Mouse (Mus musculus) left cerebral cortex, adult 9 months (tissue): ENCODE results near the gene Kcnv2.
A peak's percentile ranks its signal among the peaks of the same experiment; 100 is the strongest.

Experiments
- DNase-seq, 2 experiments: peaks; one replicate each; pipeline ENCODE4 v3.0.0; 2022; ENCODE audit warnings: low spot score in 2 of 2

Gene Kcnv2

DNA sequence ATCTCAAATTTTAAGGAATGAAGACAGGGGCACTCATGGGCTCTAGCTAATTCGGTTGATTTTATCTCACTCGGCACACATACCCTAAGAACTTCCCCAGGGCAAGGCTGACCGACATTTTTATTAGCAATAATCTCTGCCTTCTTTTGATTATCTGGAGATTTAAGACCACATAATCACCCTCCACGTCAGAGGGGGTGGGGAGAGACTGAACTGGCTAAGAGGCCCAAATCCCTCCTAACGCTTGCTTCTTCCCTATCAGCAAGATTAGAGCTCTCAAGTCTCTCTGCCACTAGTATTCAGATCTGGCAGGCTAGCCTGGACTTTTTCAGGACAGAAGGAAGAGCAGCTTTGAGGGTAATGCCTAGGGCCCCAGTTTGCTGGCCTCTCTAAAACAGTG, at the start of gene Kcnv2:
Kcnv2 (plus strand) TSS at position 308 of the 400 bp plus-strand sequence.
- DNase-seq = no peak

- DNase-seq = peak in 1 of 2 experiments; percentile 22
Observed at GRCm38 (mm10) chr19:27273385-27273784, 49.0 kb upstream of the Kcnv2 start.

DNA sequence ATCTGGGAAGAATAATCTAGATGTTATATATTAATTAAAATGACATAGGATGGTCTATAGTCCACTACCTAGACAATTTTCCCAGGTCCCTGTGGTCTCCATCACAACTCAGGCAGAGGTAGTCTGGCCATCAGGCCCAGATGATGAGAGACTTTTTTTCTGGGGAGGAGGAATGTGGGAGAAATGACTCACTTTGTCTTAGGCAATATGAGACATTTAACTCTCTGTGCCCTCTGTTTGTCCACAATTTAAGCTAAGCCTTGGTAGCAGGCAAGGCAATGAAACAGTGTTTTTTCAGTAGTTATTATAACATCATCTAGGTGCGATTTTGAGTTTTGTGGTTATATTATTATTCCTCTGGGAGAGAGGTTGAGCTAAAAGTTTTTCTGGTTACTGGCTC, 48.0 kb upstream of the Kcnv2 start:
- DNase-seq = no peak

GRCm38 (mm10) chr19:27279174-27279573, 43.2 kb upstream of the Kcnv2 start:
- DNase-seq = no peak

- no peak for DNase-seq
Observed at GRCm38 (mm10) chr19:27310039-27310438, 12.3 kb upstream of the Kcnv2 start.

DNA sequence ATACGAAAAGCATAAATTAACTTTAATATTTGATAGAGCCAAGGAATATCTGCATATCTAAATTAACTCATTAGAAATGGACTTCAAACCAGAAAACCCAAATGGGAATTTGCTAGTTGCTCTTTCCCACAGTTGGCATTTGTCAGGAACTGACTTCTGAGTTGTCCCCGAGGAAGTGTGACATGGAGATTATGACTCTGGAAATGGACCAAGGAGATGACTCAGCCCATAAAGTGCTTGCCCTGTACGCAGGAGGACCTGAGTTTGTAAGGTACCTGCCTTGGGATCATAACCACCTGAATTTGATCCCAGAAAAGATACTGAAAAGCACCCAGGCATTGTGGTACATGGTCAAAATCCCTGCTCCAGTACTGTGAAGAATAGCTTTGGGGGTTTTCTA, 11.1 kb upstream of the Kcnv2 start:
- DNase-seq = no peak

- no peak for DNase-seq
Observed at GRCm38 (mm10) chr19:27312266-27313079, 9.9 kb upstream of the Kcnv2 start.

GRCm38 (mm10) chr19:27313080-27313413, 9.3 kb upstream of the Kcnv2 start:
- no peak for DNase-seq

DNA sequence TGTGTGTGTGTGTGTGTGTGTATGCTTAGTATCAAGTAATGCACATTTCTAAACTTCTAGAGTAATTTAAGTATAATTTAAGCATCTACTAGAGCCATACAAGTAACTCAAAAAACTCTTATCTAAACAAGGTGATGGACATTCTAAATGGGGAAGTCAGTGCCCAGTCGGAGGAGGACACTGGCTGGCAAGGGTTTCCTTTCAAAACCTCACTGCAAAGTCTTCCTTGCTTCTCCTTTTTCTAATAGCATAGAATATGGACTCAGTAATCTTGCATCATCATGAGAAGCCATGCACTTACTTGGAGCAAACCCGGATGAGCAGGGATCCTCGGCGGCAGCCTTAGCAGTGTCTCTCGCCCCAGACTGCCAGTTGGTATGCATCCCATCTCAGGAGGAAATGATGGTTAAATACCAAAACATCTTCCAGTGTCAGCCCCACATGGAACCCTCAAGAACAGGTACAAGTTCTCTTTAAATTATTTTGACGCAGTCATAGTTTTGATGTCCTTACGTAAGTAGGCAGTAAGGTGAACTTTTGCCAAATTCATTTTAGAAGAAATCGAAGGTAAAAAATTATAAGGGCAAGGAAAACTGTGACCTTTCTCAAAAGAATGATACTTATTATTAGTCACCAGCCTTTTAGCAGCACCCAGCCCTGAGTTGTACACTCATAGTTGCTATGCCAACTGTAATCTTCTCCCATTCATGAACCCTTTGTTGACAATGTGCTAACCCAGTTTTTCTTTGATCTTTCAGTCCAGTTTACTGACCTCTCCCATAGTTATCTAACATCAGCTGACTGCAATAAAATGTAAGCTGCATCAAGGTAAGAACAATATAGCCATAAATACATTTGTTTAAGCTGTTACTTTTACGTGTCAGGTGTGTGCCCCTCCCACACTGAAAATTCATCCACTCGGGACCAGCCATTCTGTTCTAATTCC, 5.8 kb upstream of the Kcnv2 start:
- DNase-seq = no peak

DNA sequence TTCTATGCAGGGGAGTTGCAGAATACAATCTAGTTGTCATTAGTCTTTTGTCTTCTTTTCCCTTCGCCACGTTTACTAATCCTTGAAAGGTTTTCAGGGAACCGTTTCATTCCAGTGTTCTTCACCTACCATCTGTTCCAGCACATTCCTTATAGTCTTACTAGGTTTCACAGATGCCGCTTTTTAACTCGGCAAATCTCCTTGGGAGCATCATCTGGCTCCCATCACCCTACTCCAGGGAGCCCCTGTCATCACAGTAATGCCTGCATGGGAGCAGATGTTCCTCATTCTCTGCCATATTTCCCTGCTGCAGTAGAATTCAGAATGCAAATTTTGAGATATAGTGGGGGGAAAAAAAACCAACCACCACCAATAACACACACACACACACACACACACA, 5.1 kb upstream of the Kcnv2 start:
- peak in 1 of 2 experiments; percentile 30 for DNase-seq

- DNase-seq = no peak
Observed at GRCm38 (mm10) chr19:27322911-27323627, 681 bp downstream of the Kcnv2 start.

GRCm38 (mm10) chr19:27325558-27325957, 3.2 kb downstream of the Kcnv2 start:
- no peak for DNase-seq

DNA sequence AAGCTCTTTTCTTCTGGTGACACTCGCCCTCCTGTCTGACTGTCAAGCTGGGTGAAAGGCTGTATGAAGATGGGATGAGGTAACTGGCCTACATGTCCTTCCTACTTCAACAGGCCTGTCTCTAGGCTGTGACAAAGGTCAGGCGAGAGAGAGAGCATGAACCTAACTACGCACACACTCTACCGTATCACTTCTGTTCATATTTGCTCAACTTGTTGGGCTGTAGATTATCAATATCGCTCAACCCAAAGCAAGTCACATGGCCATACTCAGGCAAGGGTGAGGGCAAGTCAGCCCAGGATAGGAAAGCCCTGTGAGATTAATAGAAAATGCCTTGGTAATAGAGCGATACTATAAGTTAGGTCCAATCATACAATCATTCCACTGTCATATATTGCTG, 5.2 kb downstream of the Kcnv2 start:
- DNase-seq = no peak

GRCm38 (mm10) chr19:27328166-27328565, 5.8 kb downstream of the Kcnv2 start:
- DNase-seq = no peak

DNA sequence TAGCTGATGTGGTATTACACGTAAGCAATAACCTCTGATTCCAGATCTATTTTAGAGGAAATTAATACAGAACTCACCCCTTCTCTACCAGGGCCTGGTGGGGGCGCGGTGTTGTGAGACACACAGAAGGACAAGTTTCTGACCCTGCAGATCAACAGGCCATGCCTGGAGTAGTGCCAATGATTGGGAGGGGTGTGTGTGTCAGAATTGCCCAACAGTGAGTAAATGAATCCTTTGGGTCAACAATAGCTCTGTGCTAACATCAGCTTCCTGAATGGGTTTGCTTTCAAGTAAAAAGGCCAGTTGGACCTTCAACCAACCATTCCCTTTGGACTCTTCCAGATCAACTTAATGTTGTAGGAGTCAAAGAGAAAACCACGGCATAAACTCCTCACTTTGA, 6.3 kb downstream of the Kcnv2 start:
- no peak for DNase-seq

GRCm38 (mm10) chr19:27332207-27332794, 9.9 kb downstream of the Kcnv2 start:
- DNase-seq = no peak

DNA sequence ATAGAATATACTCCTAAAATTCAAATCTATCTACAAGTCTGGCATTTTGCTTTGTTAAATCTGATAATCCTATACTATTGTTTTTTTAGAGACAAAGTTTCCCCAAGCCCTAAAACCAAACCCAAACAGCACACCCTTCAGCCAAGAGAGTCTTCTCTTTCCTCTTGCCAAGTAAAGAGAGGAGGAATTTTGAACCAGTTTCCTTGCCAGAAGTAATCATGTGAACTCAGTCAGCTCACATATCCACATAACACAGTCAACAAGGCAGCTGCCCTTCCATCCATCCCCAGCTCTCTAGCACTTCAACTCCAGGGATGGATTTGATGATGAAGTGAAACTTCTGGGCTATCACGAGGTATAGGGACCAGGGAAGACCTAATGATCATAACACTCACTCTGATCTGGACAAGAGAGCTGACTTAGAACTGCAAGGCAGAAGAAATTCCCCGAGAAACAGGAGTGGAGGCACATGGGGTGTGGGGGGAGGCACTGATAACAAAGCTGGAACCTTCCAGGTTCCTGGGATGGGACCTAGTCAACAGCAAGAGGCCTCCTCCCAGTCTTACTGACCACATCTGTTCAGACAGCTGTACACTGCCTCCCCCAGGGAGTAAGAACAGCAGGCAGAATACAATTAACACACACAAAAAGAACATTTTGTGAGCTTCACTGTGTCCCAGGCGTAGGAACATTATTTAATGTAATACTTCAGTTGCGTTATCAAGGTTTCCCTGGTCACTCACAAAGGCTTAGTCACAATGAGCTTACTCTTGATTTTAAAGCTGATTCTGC, 13.9 kb downstream of the Kcnv2 start:
- DNase-seq = no peak

DNA sequence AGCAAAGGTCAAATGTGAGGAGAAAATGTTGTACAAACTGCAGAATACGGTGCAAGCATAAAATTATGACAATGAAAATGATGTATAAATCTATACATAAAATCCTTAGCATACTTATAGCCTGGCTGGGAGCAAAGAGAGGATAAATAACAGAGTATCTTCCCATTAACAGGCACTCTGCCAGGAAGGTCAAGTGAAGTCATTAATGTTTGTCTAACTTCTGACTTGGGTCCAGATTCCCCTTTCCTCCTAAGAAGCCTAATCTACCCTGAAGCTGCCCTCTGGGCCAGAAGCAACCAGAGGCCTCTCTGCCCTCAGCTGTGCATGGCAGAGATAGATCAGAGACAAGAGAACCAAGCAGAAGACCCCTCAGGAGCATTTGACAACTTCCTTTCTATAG, 24.1 kb downstream of the Kcnv2 start:
- DNase-seq = no peak

- DNase-seq = peak; percentile 38 to 44
Observed at GRCm38 (mm10) chr19:27351700-27352099, 29.3 kb downstream of the Kcnv2 start.

GRCm38 (mm10) chr19:27360381-27360780, 38.0 kb downstream of the Kcnv2 start:
- no peak for DNase-seq

GRCm38 (mm10) chr19:27363891-27364290, 41.5 kb downstream of the Kcnv2 start:
- no peak for DNase-seq
